Mouse (Mus musculus) neural tube, embryonic 12.5 days (tissue): ENCODE results near the gene Slc22a17. TPM values are rescaled to one million over a fixed set of nuclear protein-coding genes. Genes with fewer than 3 reads are reported as not detected.
"Not testable (repeated sequence)": the region's sequence is repeated elsewhere in the genome, so short reads cannot be mapped to it uniquely, and the experiment has no call there.

ENCODE experiments used
- ATAC-seq: fragments of 200-750 bp; cut with Nextera tagmentation; 2 replicates; pipeline ENCODE4 v1.8.0; 2017; ENCODE audit warnings: low read depth, mild to moderate bottlenecking, moderate TSS enrichment, moderate library complexity; ENCODE audit not compliant: low FRiP score
- H3K27ac ChIP-seq: fragments of 300-500 bp; sonication (generic); 2 replicates; pipeline ENCODE4 v1.5.1; 2016
- H3K27me3 ChIP-seq: fragments of 300-500 bp; sonication (generic); replicated peaks from 2 replicates; pipeline ENCODE4 v1.6.1; 2016; ENCODE audit warnings: mild to moderate bottlenecking
- H3K36me3 ChIP-seq: fragments of 300-500 bp; sonication (generic); 2 replicates; pipeline ENCODE4 v1.6.1; 2016; ENCODE audit warnings: mild to moderate bottlenecking
- H3K4me1 ChIP-seq: fragments of 300-500 bp; sonication (generic); 2 replicates; pipeline ENCODE4 v1.6.1; 2016
- H3K4me2 ChIP-seq: fragments of 300-500 bp; sonication (generic); replicated peaks from 2 replicates; pipeline ENCODE4 v1.6.1; 2016; ENCODE audit warnings: mild to moderate bottlenecking
- H3K4me3 ChIP-seq: fragments of 300-500 bp; sonication (generic); 2 replicates; pipeline ENCODE4 v1.5.1; 2016
- H3K9ac ChIP-seq: fragments of 300-500 bp; sonication (generic); 2 replicates; pipeline ENCODE4 v1.6.1; 2016; ENCODE audit warnings: mild to moderate bottlenecking
- H3K9me3 ChIP-seq: fragments of 300-500 bp; sonication (generic); 2 replicates; pipeline ENCODE4 v1.6.1; 2016; ENCODE audit warnings: mild to moderate bottlenecking
- WGBS: fragments of 180-500 bp; shearing (Covaris S2); methylation state at CpG from one replicate; pipeline ENCODE4 v1.1.7; 2016; 5-methylcytosine and 5-hydroxymethylcytosine counted together
- polyA plus RNA-seq: library from polyadenylated mRNA; unstranded; fragments of >200 nt; fragmentation: Nextera tagmentation; extraction: Ambion mirVana; gene quantifications from 2 replicates; pipeline ENCODE4 v1.2.1, GENCODE M21; 2016

Gene Slc22a17
- polyA plus RNA-seq, 1 experiment from 2014 or later: 126 TPM

DNA sequence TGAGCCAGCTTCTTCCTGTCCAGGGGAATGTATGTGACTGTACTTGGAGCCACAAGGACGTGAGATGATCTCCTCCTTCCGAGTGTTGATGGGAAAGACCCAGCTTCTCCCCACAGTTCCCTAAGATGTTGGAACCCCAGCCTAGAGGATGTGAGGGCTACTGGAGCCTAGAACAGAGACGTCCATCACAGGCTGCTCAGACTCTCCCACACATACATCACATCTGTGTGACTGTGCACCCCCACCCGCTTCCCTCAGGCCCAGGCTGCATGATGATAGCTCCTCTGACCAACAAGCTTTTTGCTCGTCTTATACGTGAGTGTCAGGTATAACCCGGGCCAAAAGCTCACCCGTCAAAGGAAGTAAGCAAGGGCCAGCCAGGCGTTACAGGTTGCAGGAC is 35.8 kb upstream of the Slc22a17 start:
- no peak overlapping the region for H3K4me2 ChIP-seq
- H3K36me3 ChIP-seq: no peaks in the 10 kb centered on the region
- no peaks in the 10 kb centered on the region; the same call in 1 of the 2 replicates for H3K27me3 ChIP-seq
- ATAC-seq: no peak
- WGBS: 88% methylated on average over 9 of the region's 9 CpGs
- H3K27ac ChIP-seq: no peak overlapping the region
- H3K4me3 ChIP-seq: no peak overlapping the region
- H3K9ac ChIP-seq: no peak overlapping the region
- no peaks in the 10 kb centered on the region for H3K9me3 ChIP-seq
- H3K4me1 ChIP-seq: no peaks in the 10 kb centered on the region

DNA sequence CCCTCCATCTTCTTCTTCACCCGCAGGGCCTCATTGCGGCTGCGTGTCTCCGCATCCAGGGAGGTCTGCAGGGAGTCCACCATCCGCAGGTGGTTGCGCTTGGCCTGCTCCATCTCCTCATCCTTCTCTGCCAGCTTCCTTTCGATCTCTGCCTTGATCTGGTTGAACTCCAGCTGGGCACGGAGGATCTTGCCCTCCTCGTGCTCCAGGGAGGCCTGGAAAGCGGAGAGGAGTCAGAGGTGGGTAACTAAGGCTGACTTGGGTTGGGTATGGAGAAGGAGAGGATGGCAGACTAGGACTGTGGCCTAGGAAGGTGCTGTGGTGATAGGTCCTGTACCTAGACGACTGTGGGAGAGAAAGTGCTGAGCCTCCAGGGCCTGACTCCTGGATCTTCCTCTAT is 34.1 kb upstream of the Slc22a17 start:
- H3K4me3 ChIP-seq, H3K27me3 ChIP-seq, H3K4me1 ChIP-seq, H3K27ac ChIP-seq, H3K4me2 ChIP-seq, H3K9me3 ChIP-seq, H3K9ac ChIP-seq, ATAC-seq, H3K36me3 ChIP-seq: not testable (repeated sequence)
- 90% methylated on average over 11 of the region's 11 CpGs for WGBS

DNA sequence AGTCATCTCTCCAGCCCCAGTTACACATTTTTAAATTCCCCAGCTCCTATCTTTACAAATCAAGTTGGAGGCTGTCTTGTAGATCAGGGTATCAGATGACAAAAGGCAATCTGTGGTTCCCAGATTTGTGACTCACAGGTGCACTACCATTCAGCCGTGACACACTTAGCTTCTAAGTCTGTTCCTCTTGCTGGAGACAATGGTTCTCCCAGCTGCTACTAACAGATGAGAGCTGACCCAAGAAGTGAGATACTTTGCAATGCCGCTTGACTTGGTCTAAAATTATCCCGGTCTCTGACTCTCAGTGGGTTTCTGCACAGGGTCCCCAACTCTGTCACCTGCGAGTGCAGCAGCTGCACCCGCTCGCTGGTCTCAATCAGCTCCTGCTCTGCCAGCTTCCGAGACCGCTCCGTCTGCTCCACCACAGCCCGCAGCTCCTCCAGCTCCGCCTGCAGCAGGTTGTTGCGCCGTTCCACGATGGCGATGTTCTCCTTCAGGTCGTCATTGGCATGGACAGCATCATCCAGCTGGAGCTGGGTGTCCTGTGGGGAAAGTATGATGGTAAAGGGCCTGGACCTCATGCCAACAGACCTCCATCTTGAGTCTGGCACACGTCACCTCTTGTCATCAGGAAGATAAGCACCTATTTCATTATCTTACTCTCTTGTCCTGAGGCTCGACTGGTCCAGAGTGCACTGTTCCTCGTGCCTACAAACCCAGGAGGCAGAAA is 33.2 kb upstream of the Slc22a17 start:
- no peaks in the 10 kb centered on the region for H3K36me3 ChIP-seq
- no peaks in the 10 kb centered on the region for H3K9me3 ChIP-seq
- no peak overlapping the region for H3K4me2 ChIP-seq
- no peak overlapping the region for H3K4me3 ChIP-seq
- no peaks in the 10 kb centered on the region; the same call in 1 of the 2 replicates for H3K27me3 ChIP-seq
- ATAC-seq: no peak
- H3K27ac ChIP-seq: no peak overlapping the region
- no peaks in the 10 kb centered on the region for H3K4me1 ChIP-seq
- H3K9ac ChIP-seq: no peak overlapping the region
- WGBS: 85% methylated on average over 19 of the region's 19 CpGs

DNA sequence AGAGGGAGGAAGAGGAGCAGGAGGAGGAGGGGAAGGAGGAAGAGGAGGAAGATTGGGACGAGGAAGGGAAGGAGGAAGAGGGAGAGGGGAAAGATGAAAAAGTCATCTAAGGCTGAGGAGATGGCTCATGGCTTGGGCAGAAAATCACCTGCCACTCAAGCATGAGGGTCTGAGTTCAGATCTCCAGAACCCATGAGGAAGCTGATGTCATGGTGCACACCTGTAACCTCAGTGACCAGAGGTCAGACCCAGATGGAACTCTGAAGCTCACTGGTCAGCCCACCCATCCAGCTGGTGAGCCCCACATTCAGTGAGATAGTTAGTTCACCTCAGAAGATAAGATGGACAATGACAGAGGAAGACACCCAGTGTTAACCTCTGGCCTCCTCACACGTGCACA is 32.0 kb upstream of the Slc22a17 start:
- no peak for ATAC-seq
- WGBS: 75% methylated on average over 2 of the region's 2 CpGs
- Histone ChIP-seq H3K36me3 (no peaks in the 10 kb centered on the region), H3K9me3 (no peaks in the 10 kb centered on the region), H3K4me1 (no peaks in the 10 kb centered on the region), H3K9ac (no peak overlapping the region), H3K27me3 (no peaks in the 10 kb centered on the region; the same call in 1 of the 2 replicates), H3K4me2 (no peak overlapping the region), H3K27ac (no peak overlapping the region), H3K4me3 (no peak overlapping the region)

DNA sequence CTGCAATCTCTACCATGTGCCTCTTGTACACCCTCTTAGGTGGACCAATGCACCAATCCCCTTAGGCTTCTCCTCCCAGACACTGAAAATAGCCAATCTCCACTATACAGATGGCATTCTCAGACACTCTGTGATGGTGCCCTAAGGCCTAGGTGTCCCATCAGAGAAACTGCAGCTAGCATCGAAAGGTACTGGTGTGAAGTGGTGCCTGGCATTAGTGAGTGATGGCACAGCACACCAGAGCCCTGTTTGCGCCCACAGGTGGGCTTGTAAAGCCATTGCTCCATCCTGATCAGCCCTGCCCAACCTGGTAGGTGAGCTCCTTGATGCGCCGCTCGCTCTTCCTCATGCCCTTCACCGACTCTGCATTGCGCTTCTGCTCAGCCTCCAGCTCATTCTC is 31.0 kb upstream of the Slc22a17 start:
- Histone ChIP-seq H3K27me3 (no peaks in the 10 kb centered on the region), H3K9me3 (no peaks in the 10 kb centered on the region), H3K9ac (no peak overlapping the region), H3K4me1 (no peaks in the 10 kb centered on the region), H3K36me3 (no peaks in the 10 kb centered on the region), H3K4me3 (no peak overlapping the region), H3K27ac (no peak overlapping the region), H3K4me2 (no peak overlapping the region)
- 90% methylated on average over 7 of the region's 7 CpGs for WGBS
- ATAC-seq: no peak

DNA sequence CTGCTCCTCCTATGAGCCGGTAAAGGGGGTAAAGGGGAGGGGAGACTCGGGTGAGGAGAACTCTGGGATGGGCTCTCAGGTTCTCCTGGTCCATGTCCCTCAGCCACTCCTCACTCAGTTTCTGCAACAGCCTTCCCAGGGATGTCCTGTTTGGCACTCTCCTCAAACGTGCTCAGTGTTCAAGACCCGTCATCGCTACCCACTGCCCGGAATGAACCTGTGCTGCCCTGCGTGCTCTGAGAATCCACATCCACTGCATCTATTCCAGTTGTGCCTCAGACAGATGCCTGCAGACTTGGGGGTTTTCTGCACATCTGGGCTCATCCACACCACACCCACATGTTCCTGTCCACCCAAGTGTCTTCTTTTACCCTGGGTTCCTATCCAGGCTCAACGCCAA is 29.5 kb upstream of the Slc22a17 start:
- no peak overlapping the region for H3K4me3 ChIP-seq
- ATAC-seq: no peak
- no peak overlapping the region for H3K4me2 ChIP-seq
- H3K4me1 ChIP-seq: no peaks in the 10 kb centered on the region
- no peak overlapping the region for H3K27ac ChIP-seq
- WGBS: 89% methylated on average over 8 of the region's 8 CpGs
- H3K27me3 ChIP-seq: no peaks in the 10 kb centered on the region
- H3K36me3 ChIP-seq: no peaks in the 10 kb centered on the region
- no peak overlapping the region for H3K9ac ChIP-seq
- no peaks in the 10 kb centered on the region for H3K9me3 ChIP-seq

DNA sequence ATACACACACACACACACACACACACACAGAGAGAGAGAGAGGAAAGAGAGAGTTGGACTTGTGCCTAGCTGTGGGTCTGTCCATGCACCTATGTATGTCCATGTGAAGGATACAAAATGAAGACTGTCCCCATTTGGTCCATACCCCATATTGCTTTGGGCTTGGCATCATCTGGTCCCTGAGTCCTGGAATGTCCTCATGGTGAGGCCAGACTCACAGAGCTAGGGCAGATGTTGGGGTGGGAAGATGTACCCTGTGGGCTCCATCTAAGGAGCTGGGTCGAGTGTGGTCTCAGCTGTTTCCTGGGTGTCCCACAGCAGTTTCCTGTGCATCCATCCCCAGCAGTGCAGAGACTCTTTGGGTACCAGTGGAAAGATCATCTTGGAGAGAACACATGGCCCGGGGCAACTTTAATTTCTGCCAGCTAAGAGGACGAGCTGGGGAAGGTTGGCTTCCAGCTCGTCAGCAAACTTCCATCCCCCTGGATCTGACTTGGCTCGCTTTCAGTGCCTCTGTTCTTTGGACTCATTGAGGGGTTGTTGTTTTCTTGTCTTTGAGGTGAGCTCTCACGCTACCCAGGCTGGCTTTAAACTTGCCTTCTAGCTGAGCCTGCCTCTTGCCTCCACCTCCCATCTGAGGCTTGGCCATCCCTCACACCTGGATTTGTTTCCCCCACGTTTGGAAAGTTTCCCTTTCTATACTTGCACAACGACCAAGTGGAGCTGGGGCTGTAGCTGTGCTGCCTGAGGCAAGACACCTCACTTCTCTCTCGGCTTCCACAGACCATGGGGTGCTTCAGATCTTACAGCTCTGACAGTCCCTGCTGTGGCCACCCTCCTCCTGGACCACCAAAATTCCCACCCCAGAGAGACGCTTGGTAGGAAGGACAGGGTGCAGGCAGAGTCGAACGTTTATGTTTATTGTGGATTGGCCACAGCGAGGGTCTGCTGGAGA is 28.4 kb upstream of the Slc22a17 start:
- H3K9me3 ChIP-seq: no peaks in the 10 kb centered on the region
- H3K4me3 ChIP-seq: no peak overlapping the region
- no peak overlapping the region for H3K9ac ChIP-seq
- no peaks in the 10 kb centered on the region for H3K27me3 ChIP-seq
- no peak overlapping the region for H3K27ac ChIP-seq
- no peaks in the 10 kb centered on the region for H3K36me3 ChIP-seq
- H3K4me1 ChIP-seq: peaks cover 4% of the 10 kb centered on the region
- no peak overlapping the region for H3K4me2 ChIP-seq
- no peak for ATAC-seq
- 69% methylated on average over 13 of the region's 13 CpGs for WGBS

DNA sequence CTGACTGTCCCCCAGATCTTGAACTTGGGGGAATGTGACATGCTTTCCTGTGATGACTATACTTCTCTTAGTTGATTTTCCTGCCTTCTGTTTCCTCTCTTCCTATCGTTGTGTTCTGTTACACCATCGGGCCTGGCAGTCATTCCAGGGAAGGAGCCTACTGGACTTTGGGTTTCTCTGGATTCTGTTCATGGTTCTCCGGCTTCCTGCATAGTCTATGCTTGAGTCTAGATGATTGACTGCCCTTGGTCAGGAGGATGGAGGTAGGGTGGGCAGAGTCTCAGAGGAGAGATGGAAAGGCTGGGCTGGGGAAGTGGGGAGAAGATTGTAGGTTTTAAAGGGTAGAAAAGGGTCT is 27.2 kb upstream of the Slc22a17 start:
- Histone ChIP-seq H3K4me3 (no peak overlapping the region), H3K9me3 (no peaks in the 10 kb centered on the region), H3K27ac (no peak overlapping the region), H3K4me2 (no peak overlapping the region), H3K36me3 (no peaks in the 10 kb centered on the region), H3K4me1 (peaks cover 10% of the 10 kb centered on the region), H3K9ac (no peak overlapping the region; the same call in 1 of the 2 replicates), H3K27me3 (no peaks in the 10 kb centered on the region)
- WGBS: 85% methylated on average over 3 of the region's 3 CpGs
- no peak for ATAC-seq

DNA sequence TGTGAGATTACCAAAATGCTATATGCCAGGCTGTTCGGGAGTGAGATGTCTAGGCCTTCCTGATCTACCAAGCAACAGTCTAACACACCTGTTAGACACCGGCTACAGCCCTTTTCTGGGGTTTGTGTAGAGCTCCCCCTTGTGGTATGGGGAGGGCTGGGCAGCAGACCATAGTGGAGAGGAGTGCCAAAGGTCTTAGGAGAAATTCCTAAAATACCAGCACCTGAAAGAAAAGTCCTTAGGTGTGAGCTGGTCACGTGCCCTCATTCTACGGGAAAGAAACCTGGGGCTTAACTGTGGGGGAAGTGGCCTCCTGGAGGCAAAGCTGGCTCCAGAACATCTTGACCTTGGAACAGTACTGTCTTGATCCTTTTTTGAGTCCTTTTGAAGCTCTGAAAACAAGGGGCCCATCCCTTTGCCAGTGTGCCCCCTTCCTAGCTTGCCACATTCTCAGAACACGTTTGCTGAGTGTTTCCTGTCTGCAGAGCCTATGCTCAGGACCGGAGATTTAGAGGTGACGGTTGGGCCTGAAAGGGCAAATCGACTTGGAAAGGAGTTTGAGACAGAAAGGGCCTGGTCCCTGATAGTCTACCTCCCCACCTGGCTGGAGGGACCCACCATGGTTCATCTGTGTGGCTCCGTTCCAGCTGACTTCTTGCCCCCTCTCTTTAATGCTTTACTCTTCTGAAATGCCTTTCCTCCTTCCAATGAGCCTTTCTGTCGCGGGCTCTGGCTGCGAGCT is 26.7 kb upstream of the Slc22a17 start:
- H3K4me1 ChIP-seq: peaks cover 10% of the 10 kb centered on the region
- H3K36me3 ChIP-seq: no peaks in the 10 kb centered on the region
- no peak overlapping the region for H3K4me2 ChIP-seq
- no peak for ATAC-seq
- H3K27me3 ChIP-seq: no peaks in the 10 kb centered on the region
- WGBS: 55% methylated on average over 12 of the region's 12 CpGs
- H3K9ac ChIP-seq: no peak overlapping the region; the same call in 1 of the 2 replicates
- H3K27ac ChIP-seq: no peak overlapping the region
- H3K4me3 ChIP-seq: no peak overlapping the region
- no peaks in the 10 kb centered on the region for H3K9me3 ChIP-seq

DNA sequence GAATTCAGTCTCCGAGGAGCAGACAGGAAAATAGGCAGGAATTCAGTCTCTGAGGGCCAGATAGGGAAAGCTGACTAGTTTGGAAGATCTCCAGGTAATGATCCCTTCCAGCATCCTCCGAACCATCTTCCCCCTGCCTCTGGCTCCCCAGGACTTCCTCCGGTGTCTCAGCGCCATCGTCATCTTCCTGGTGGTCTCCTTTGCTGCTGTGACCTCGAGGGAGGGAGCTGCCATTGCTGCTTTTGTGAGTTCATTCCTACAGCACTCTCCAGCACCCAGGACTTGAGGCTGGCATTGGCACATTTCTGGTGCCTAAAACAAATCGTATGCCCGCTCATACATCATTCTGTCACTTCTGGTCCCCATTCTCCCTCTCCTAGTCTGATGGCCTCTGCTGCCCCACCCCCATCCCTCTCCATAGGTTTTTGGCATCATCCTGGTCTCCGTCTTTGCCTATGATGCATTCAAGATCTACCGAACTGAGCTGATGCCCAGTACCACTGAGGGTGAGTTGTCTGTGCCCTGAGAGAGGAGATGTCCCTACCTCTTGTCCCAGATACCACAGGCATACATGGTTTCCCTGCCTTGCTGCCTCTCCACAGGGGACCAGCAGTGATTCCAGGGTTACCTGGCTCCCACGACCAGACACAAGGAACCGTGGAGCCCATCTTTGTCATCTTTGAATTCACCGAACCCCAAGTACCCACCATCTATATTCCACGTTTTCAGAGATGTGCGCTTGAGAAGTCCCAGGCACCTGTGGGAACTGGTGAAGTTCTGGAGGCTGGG is 25.7 kb upstream of the Slc22a17 start:
- Histone ChIP-seq H3K9me3 (no peaks in the 10 kb centered on the region), H3K27me3 (no peaks in the 10 kb centered on the region), H3K4me2 (no peak overlapping the region), H3K36me3 (no peaks in the 10 kb centered on the region), H3K27ac (no peak overlapping the region), H3K4me3 (no peak overlapping the region), H3K9ac (no peak overlapping the region), H3K4me1 (peaks cover 10% of the 10 kb centered on the region)
- no peak for ATAC-seq
- 82% methylated on average over 15 of the region's 15 CpGs for WGBS

DNA sequence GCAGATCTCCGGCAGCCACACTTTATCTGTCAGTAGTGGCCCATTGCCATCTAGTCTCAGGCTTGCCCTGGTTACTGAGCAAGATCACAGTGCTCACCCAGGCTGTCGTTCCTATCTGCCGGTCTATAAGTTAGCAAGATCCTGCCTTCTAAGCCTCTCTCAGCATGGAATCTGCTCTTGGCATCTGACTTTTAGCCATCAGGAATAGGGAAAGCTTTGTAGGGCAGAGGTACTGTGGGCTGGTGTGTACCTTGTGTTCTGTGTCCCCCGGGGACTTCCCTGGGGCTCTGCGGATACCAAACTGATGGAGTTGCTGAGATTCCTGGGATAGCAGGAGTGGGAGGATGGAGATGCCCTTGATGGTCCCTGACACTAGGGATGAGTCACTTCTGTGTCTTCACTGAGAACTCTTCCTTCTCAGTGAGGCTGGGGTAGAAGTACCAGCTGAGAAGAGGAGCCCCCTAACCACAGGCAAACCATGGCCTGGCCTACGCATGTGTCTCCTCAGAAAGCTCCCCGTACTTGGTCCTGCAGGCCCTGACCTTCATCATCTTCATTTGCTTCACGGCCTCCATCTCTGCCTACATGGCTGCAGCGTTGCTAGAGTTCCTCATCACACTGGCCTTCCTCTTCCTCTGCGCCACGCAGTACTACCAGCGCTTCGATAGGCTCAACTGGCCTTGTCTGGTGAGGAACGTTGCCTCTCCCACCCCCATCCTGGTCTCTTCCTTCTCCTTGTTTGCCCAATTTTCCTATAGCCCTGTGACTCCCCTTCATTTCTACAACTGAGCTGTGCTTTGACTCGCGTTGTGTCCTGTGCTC is 24.6 kb upstream of the Slc22a17 start:
- no peak for ATAC-seq
- Histone ChIP-seq H3K4me1 (peaks cover 16% of the 10 kb centered on the region), H3K36me3 (no peaks in the 10 kb centered on the region), H3K4me2 (no peak overlapping the region), H3K9me3 (no peaks in the 10 kb centered on the region), H3K27me3 (no peaks in the 10 kb centered on the region), H3K27ac (no peak overlapping the region), H3K4me3 (no peak overlapping the region), H3K9ac (no peak overlapping the region)
- 88% methylated on average over 16 of the region's 16 CpGs for WGBS
